Mouse (Mus musculus) liver, adult 2 months (tissue): Measurements from ENCODE around the gene Rras. TPM values are rescaled to one million over a fixed set of nuclear protein-coding genes. Genes with fewer than 3 reads are reported as not detected.

Experiments
- DNase-seq: peaks from one replicate; pipeline ENCODE4 v3.0.0-alpha.2; 2011; ENCODE audit warnings: low read depth, low spot score; ENCODE audit errors: extremely low read depth
- H3K27ac ChIP-seq: fragments of 200-500 bp; replicated peaks from 2 replicates; pipeline ENCODE4 v1.5.1; 2012; ENCODE audit warnings: low read depth, mild to moderate bottlenecking, control low read depth, inconsistent platforms, low read length; ENCODE audit not compliant: insufficient read depth
- H3K27me3 ChIP-seq: fragments of 200-500 bp; 2 replicates; pipeline ENCODE4 v1.6.1; 2012; ENCODE audit warnings: mild to moderate bottlenecking, moderate library complexity, low read length, inconsistent platforms; ENCODE audit not compliant: control insufficient read depth, insufficient read depth
- H3K36me3 ChIP-seq: fragments of 200-500 bp; 2 replicates; pipeline ENCODE4 v1.6.1; 2012; ENCODE audit warnings: low read length, inconsistent platforms; ENCODE audit not compliant: control insufficient read depth, insufficient read depth
- H3K4me1 ChIP-seq: fragments of 200-500 bp; 2 replicates; pipeline ENCODE4 v1.6.1; 2011; ENCODE audit warnings: low read length; ENCODE audit not compliant: control insufficient read depth, insufficient read depth
- H3K4me3 ChIP-seq: fragments of 200-500 bp; 2 replicates; pipeline ENCODE4 v1.5.1; 2011; ENCODE audit warnings: low read depth, mild to moderate bottlenecking, control low read depth, low read length, moderate library complexity; ENCODE audit not compliant: insufficient read depth
- H3K79me2 ChIP-seq: fragments of 200-500 bp; 2 replicates; pipeline ENCODE4 v1.6.1; 2012; ENCODE audit warnings: inconsistent platforms, mild to moderate bottlenecking, low read length, moderate library complexity; ENCODE audit not compliant: control insufficient read depth, insufficient read depth
- H3K9ac ChIP-seq: fragments of 200-500 bp; 2 replicates; pipeline ENCODE4 v1.6.1; 2012; ENCODE audit warnings: low read depth, mild to moderate bottlenecking, control low read depth, inconsistent platforms, low read length
- CTCF ChIP-seq: fragments of 200-500 bp; IDR thresholded peaks from 2 replicates; pipeline ENCODE4 v1.5.1; 2011; ENCODE audit warnings: low read depth, low read length, control low read depth
- POLR2A ChIP-seq: fragments of 200-500 bp; IDR thresholded peaks from 2 replicates; pipeline ENCODE4 v1.6.1; 2011; ENCODE audit warnings: low read length, control low read depth; ENCODE audit not compliant: insufficient read depth; ENCODE audit errors: extremely low read depth
- WGBS: fragments of 180-500 bp; shearing (Covaris S2); methylation state at CpG from one replicate; pipeline ENCODE4 v1.1.7; 2018; 5-methylcytosine and 5-hydroxymethylcytosine counted together
- polyA plus RNA-seq: library from polyadenylated mRNA; depleted of rRNA; stranded (reverse); fragments of >200 nt; gene quantifications from 2 replicates; pipeline ENCODE4 v1.2.3, GENCODE M21; 2012; rRNA removed
- total RNA-seq: library from RNA; depleted of rRNA; stranded (reverse); fragments of >200 nt; gene quantifications from 2 replicates; pipeline ENCODE4 v1.2.3, GENCODE M21; 2014; rRNA removed

Rras gene
- total and polyA plus RNA-seq, 2 experiments: 8.9 to 54.9 TPM

DNA sequence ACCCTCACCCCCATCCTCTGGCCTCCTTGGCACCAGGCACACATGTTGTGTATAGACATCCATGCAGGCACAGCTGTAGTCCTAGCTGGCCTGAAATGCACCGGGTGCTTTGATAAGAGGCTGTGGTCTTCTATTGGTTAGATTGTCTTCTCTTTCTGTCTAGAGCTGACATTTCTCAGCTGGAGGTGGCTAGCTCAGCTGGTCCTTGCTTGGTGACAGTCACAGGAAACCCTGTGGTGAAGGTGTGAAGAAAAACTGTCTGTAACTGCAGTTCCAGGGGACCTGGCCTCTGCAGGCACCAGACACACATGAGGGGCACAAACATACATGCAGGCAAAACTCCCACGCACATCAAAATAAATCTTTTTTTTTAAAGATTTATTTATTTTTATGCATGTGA lies 51.9 kb downstream of the Rras start:
- Histone ChIP-seq H3K4me1 (peaks cover 9% of the 10 kb centered on the region), H3K27me3 (no peaks in the 10 kb centered on the region)
- 90% methylated on average over 2 of the region's 2 CpGs for WGBS

More for the DNA sequence above, 51.9 kb downstream of the Rras start:
- no peak for TF ChIP-seq POLR2A
- no peak for TF ChIP-seq CTCF
- no peak for DNase-seq
- Histone ChIP-seq H3K36me3 (no peaks in the 10 kb centered on the region), H3K27ac (no peak overlapping the region), H3K4me3 (no peak overlapping the region), H3K79me2 (peaks cover 31% of the 10 kb centered on the region; the same call in 1 of the 2 replicates), H3K9ac (no peak overlapping the region)

Other genes starting within 250 kb of the Rras start
Only the 30 nearest of the 35 such genes appear.
- gene Akt1s1, start 169.0 kb upstream of the Rras start, total RNA-seq: 23.9 and 35.4 TPM in 2 replicates
- 93.9 and 106 TPM in 2 replicates for gene Akt1s1, start 169.0 kb upstream of the Rras start, polyA plus RNA-seq
- gene Tbc1d17, start 168.9 kb upstream of the Rras start, total RNA-seq: 20.2 and 31.5 TPM in 2 replicates
- 81.1 and 91.6 TPM in 2 replicates for gene Tbc1d17, start 168.9 kb upstream of the Rras start, polyA plus RNA-seq
- 20.8 and 24.0 TPM in 2 replicates for gene Pnkp, start 160.8 kb upstream of the Rras start, total RNA-seq
- gene Pnkp, start 160.8 kb upstream of the Rras start, polyA plus RNA-seq: 42.5 and 45.7 TPM in 2 replicates
- 17.0 and 32.8 TPM in 2 replicates for gene Ptov1, start 148.2 kb upstream of the Rras start, total RNA-seq
- gene Ptov1, start 148.2 kb upstream of the Rras start, polyA plus RNA-seq: 76.1 and 91.6 TPM in 2 replicates
- gene Med25, start 125.2 kb upstream of the Rras start, total RNA-seq: 11.6 and 16.6 TPM in 2 replicates
- 114 TPM in 2 replicates for gene Med25, start 125.2 kb upstream of the Rras start, polyA plus RNA-seq
- 5.7 and 6.8 TPM in 2 replicates for gene Fuz, start 121.9 kb upstream of the Rras start, total RNA-seq
- 16.6 and 25.1 TPM in 2 replicates for gene Fuz, start 121.9 kb upstream of the Rras start, polyA plus RNA-seq
- gene Ap2a1, start 88.5 kb upstream of the Rras start, total RNA-seq: 14.5 and 18.3 TPM in 2 replicates
- gene Ap2a1, start 88.5 kb upstream of the Rras start, polyA plus RNA-seq: 32.8 and 38.2 TPM in 2 replicates
- not detected in 2 replicates for gene Tsks, start 74.8 kb upstream of the Rras start, total RNA-seq
- gene Tsks, start 74.8 kb upstream of the Rras start, polyA plus RNA-seq: 0.20 and 0.51 TPM in 2 replicates
- 0.09 and 0.34 TPM in 2 replicates for gene Cpt1c, start 43.1 kb upstream of the Rras start, total RNA-seq
- 0.71 and 0.91 TPM in 2 replicates for gene Cpt1c, start 43.1 kb upstream of the Rras start, polyA plus RNA-seq
- gene Prmt1, start 31.4 kb upstream of the Rras start, total RNA-seq: 15.9 and 23.0 TPM in 2 replicates
- 26.0 and 36.1 TPM in 2 replicates for gene Prmt1, start 31.4 kb upstream of the Rras start, polyA plus RNA-seq
- 58.5 and 59.0 TPM in 2 replicates for gene Irf3, start 20.3 kb upstream of the Rras start, total RNA-seq
- gene Irf3, start 20.3 kb upstream of the Rras start, polyA plus RNA-seq: 82.0 and 101 TPM in 2 replicates
- 4.2 and 5.6 TPM in 2 replicates for gene Bcl2l12, start 19.2 kb upstream of the Rras start, total RNA-seq
- gene Bcl2l12, start 19.2 kb upstream of the Rras start, polyA plus RNA-seq: 13.3 and 14.5 TPM in 2 replicates
- 4.4 and 9.7 TPM in 2 replicates for gene Scaf1, start 1.6 kb upstream of the Rras start, total RNA-seq
- gene Scaf1, start 1.6 kb upstream of the Rras start, polyA plus RNA-seq: 25.7 and 31.8 TPM in 2 replicates
- 1.2 and 1.7 TPM in 2 replicates for gene Prr12, start 34.9 kb downstream of the Rras start, total RNA-seq
- 2.7 and 3.7 TPM in 2 replicates for gene Prr12, start 34.9 kb downstream of the Rras start, polyA plus RNA-seq
- 20.1 and 22.8 TPM in 2 replicates for gene Nosip, start 44.5 kb downstream of the Rras start, total RNA-seq
- 31.4 and 35.8 TPM in 2 replicates for gene Nosip, start 44.5 kb downstream of the Rras start, polyA plus RNA-seq
- gene Prrg2, start 44.7 kb downstream of the Rras start, total RNA-seq: 26.1 and 32.8 TPM in 2 replicates
- gene Prrg2, start 44.7 kb downstream of the Rras start, polyA plus RNA-seq: 74.1 and 83.8 TPM in 2 replicates
- gene Rcn3, start 74.3 kb downstream of the Rras start, total RNA-seq: 6.7 and 8.8 TPM in 2 replicates
- 14.9 and 16.3 TPM in 2 replicates for gene Rcn3, start 74.3 kb downstream of the Rras start, polyA plus RNA-seq
- 163 and 188 TPM in 2 replicates for gene Fcgrt, start 85.9 kb downstream of the Rras start, total RNA-seq
- gene Fcgrt, start 85.9 kb downstream of the Rras start, polyA plus RNA-seq: 170 and 193 TPM in 2 replicates
- gene Rps11, start 106.5 kb downstream of the Rras start, total RNA-seq: 355 and 400 TPM in 2 replicates
- gene Rps11, start 106.5 kb downstream of the Rras start, polyA plus RNA-seq: 95.1 and 111 TPM in 2 replicates
- 1,440 and 1,681 TPM in 2 replicates for gene Rpl13a, start 110.8 kb downstream of the Rras start, total RNA-seq
- 488 and 544 TPM in 2 replicates for gene Rpl13a, start 110.8 kb downstream of the Rras start, polyA plus RNA-seq
- 0.13 TPM in 1 of 2 replicates, not detected in the other for gene Gm45713, start 118.3 kb downstream of the Rras start, total RNA-seq
- 0.98 TPM in 1 of 2 replicates, not detected in the other for gene Gm45713, start 118.3 kb downstream of the Rras start, polyA plus RNA-seq
- 3.2 and 5.4 TPM in 2 replicates for gene Flt3l, start 118.5 kb downstream of the Rras start, total RNA-seq
- 20.8 and 30.8 TPM in 2 replicates for gene Flt3l, start 118.5 kb downstream of the Rras start, polyA plus RNA-seq
- 48.0 and 59.1 TPM in 2 replicates for gene Pih1d1, start 136.3 kb downstream of the Rras start, total RNA-seq
- 62.1 and 66.4 TPM in 2 replicates for gene Pih1d1, start 136.3 kb downstream of the Rras start, polyA plus RNA-seq
- 33.3 and 47.6 TPM in 2 replicates for gene Aldh16a1, start 136.6 kb downstream of the Rras start, total RNA-seq
- 116 and 162 TPM in 2 replicates for gene Aldh16a1, start 136.6 kb downstream of the Rras start, polyA plus RNA-seq
- gene Slc17a7, start 146.0 kb downstream of the Rras start, total RNA-seq: 0.07 TPM in 1 of 2 replicates, not detected in the other
- not detected in 2 replicates for gene Slc17a7, start 146.0 kb downstream of the Rras start, polyA plus RNA-seq
- gene Gfy, start 161.6 kb downstream of the Rras start, total RNA-seq: not detected in 2 replicates
- not detected in 2 replicates for gene Gfy, start 161.6 kb downstream of the Rras start, polyA plus RNA-seq
- not detected in 2 replicates for gene Pth2, start 163.0 kb downstream of the Rras start, total RNA-seq
- not detected in 2 replicates for gene Pth2, start 163.0 kb downstream of the Rras start, polyA plus RNA-seq
- gene Ccdc155, start 186.9 kb downstream of the Rras start, total RNA-seq: not detected in 2 replicates
- not detected in 2 replicates for gene Ccdc155, start 186.9 kb downstream of the Rras start, polyA plus RNA-seq
- gene Dkkl1, start 194.2 kb downstream of the Rras start, total RNA-seq: not detected in 2 replicates
- 0.21 TPM in 1 of 2 replicates, not detected in the other for gene Dkkl1, start 194.2 kb downstream of the Rras start, polyA plus RNA-seq
- gene Tead2, start 197.8 kb downstream of the Rras start, total RNA-seq: 1.2 and 1.5 TPM in 2 replicates
- gene Tead2, start 197.8 kb downstream of the Rras start, polyA plus RNA-seq: 0.97 and 2.9 TPM in 2 replicates